Mouse (Mus musculus) granulocyte monocyte progenitor cell, adult 5-6 weeks (primary cell): ENCODE results near the gene Cts7. TPM values are rescaled to one million over a fixed set of nuclear protein-coding genes. Genes with fewer than 3 reads are reported as not detected.

ENCODE experiments used
- ATAC-seq: replicated peaks from 2 replicates; pipeline ENCODE4 v1.8.0; 2016; ENCODE audit warnings: mild to moderate bottlenecking, moderate TSS enrichment, inconsistent platforms; ENCODE audit not compliant: poor library complexity, severe bottlenecking
- total RNA-seq, 2 experiments: library from RNA; stranded (forward) in 1 of 2; stranded (reverse) in 1 of 2; fragments of 200-712, 200-1000 nt in 1 of 2; fragments of >200 nt in 1 of 2; fragmentation: Nextera tagmentation in 1 of 2; gene quantifications; 2 replicates each; pipeline ENCODE4 v1.2.3; 2014 to 2017

The Cts7 gene
- total RNA-seq (2014; fragmentation: Nextera tagmentation): not detected in 2 replicates
- not detected in 2 replicates for total RNA-seq (2017)

- no peak for ATAC-seq
Observed at GRCm38 (mm10) chr13:61358097-61358496, at the start of gene Cts7. TSS of gene Cts7 (minus strand) at chr13:61358197.

Other genes starting within 250 kb of the Cts7 start
- not detected in 2 replicates for gene Ctsr, start 193.9 kb downstream of the Cts7 start, total RNA-seq (2014; fragmentation: Nextera tagmentation)
- gene Ctsr, start 193.9 kb downstream of the Cts7 start, total RNA-seq (2017): not detected in 2 replicates
- not detected in 2 replicates for gene Cts6, start 154.8 kb downstream of the Cts7 start, total RNA-seq (2014; fragmentation: Nextera tagmentation)
- gene Cts6, start 154.8 kb downstream of the Cts7 start, total RNA-seq (2017): not detected in 2 replicates
- gene Cts8, start 102.8 kb downstream of the Cts7 start, total RNA-seq (2014; fragmentation: Nextera tagmentation): not detected in 2 replicates
- gene Cts8, start 102.8 kb downstream of the Cts7 start, total RNA-seq (2017): not detected in 2 replicates
- not detected in 2 replicates for gene Gm49398, start 69.4 kb downstream of the Cts7 start, total RNA-seq (2014; fragmentation: Nextera tagmentation)
- not detected in 2 replicates for gene Gm49398, start 69.4 kb downstream of the Cts7 start, total RNA-seq (2017)
- gene Ctsm, start 183.6 kb upstream of the Cts7 start, total RNA-seq (2014; fragmentation: Nextera tagmentation): not detected in 2 replicates
- not detected in 2 replicates for gene Ctsm, start 183.6 kb upstream of the Cts7 start, total RNA-seq (2017)
- gene Gm49352, start 210.0 kb upstream of the Cts7 start, total RNA-seq (2014; fragmentation: Nextera tagmentation): not detected in 2 replicates
- gene Gm49352, start 210.0 kb upstream of the Cts7 start, total RNA-seq (2017): not detected in 2 replicates
- gene Cts3, start 211.9 kb upstream of the Cts7 start, total RNA-seq (2014; fragmentation: Nextera tagmentation): not detected in 2 replicates
- not detected in 2 replicates for gene Cts3, start 211.9 kb upstream of the Cts7 start, total RNA-seq (2017)